Mouse (Mus musculus) testis, adult 2 months (tissue): ENCODE measurements at regions not wholly inside any gene's neighbourhood (a gene's known extent, or its start where the extent isn't known, plus 50 kb on each side); places are given as distances from the start of the nearest gene placed in this dataset.
A peak's percentile ranks its signal among the peaks of the same experiment; 100 is the strongest.

Source experiments
- H3K27ac ChIP-seq: fragments of 200-500 bp; 2 replicates; pipeline ENCODE4 v1.5.1; 2012; ENCODE audit warnings: low read depth, low read length; ENCODE audit not compliant: control insufficient read depth, insufficient read depth
- H3K27me3 ChIP-seq: fragments of 200-500 bp; 2 replicates; pipeline ENCODE4 v1.6.1; 2012; ENCODE audit warnings: mild to moderate bottlenecking, low read length, moderate library complexity; ENCODE audit not compliant: control insufficient read depth, insufficient read depth
- H3K36me3 ChIP-seq: fragments of 200-500 bp; 2 replicates; pipeline ENCODE4 v1.6.1; 2012; ENCODE audit warnings: mild to moderate bottlenecking, low read length; ENCODE audit not compliant: control insufficient read depth, insufficient read depth
- H3K4me1 ChIP-seq: fragments of 200-500 bp; 2 replicates; pipeline ENCODE4 v1.6.1; 2012; ENCODE audit warnings: low read length; ENCODE audit not compliant: control insufficient read depth, insufficient read depth
- H3K4me3 ChIP-seq: fragments of 200-500 bp; 2 replicates; pipeline ENCODE4 v1.5.1; 2012; ENCODE audit warnings: low read depth, mild to moderate bottlenecking, low read length, moderate library complexity, mixed read lengths; ENCODE audit not compliant: control insufficient read depth
- CTCF ChIP-seq: fragments of 200-500 bp; IDR thresholded peaks from 2 replicates; pipeline ENCODE4 v1.5.1; 2012; ENCODE audit warnings: low read depth, mild to moderate bottlenecking, inconsistent platforms, low read length, moderate library complexity; ENCODE audit not compliant: control insufficient read depth, insufficient read depth, insufficient replicate concordance
- POLR2A ChIP-seq: fragments of 200-500 bp; IDR thresholded peaks from 2 replicates; pipeline ENCODE4 v1.6.1; 2012; ENCODE audit warnings: low read depth, mild to moderate bottlenecking, inconsistent platforms, low read length, moderate library complexity; ENCODE audit not compliant: control insufficient read depth

DNA sequence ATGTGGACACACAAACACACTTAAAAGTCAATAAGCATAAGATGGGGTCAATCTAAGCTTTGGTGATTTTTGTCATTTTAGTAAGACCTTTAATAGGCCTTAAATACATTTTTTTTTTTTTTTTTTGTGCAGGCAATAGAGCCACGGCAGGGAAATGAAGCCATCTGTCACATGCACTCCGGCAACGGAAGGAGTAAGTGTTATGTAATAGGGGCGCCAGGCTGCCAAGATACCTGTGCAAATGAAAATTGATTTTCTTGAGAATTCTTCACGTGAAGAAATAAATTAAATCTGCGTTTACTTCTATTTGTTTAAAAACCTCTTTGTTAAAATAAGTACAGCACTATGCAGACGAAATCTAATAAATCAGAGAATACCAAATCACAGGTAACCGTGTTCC, 54.6 kb upstream of the Card11 start:
- no peak for TF ChIP-seq CTCF
- TF ChIP-seq POLR2A, result no peak
- Histone ChIP-seq H3K27ac (no peak overlapping the region), H3K27me3 (no peaks in the 10 kb centered on the region), H3K4me1 (no peaks in the 10 kb centered on the region), H3K4me3 (no peak overlapping the region), H3K36me3 (no peaks in the 10 kb centered on the region)

DNA sequence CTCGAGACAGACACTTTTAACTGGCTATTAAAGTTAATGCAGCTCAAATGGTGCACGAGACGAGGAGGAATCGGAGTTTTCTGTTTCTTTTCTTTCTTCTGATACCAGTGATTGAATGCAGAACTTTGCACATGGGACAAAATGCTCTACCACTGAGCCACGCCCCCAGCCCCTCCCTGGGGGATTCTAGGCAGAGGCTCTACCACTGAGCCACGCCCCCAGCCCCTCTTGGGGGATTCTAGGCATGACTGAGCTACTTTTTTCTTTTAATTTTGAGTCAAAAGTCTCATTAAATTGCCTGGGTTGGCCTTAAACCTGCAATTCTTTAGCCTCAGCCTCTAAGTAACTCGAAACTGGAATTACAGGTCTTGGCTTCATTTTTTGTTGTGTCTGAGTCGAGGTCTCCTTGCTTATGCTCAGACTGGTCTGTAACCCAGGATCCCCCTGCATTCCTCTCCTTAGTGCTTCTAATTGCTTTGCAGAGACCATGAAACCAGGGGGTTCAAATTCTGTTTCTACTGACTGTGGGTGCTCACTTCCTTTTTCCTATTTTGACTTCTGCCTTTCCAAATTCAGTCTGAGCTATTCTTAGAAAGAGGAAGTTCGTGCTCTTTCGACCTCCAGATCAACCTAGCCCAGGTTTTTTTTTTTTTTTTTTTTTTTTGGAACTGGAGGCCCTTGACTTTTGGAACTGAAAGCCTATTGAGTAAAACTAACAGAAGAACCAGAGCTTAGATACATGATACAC, 55.4 kb upstream of the Card11 start:
- H3K4me3 ChIP-seq, result no peak overlapping the region
- H3K36me3 ChIP-seq, result no peaks in the 10 kb centered on the region
- H3K27me3 ChIP-seq, result no peaks in the 10 kb centered on the region
- no peaks in the 10 kb centered on the region for H3K4me1 ChIP-seq
- no peak overlapping the region for H3K27ac ChIP-seq
- TF ChIP-seq POLR2A, result no peak
- no peak for TF ChIP-seq CTCF

DNA sequence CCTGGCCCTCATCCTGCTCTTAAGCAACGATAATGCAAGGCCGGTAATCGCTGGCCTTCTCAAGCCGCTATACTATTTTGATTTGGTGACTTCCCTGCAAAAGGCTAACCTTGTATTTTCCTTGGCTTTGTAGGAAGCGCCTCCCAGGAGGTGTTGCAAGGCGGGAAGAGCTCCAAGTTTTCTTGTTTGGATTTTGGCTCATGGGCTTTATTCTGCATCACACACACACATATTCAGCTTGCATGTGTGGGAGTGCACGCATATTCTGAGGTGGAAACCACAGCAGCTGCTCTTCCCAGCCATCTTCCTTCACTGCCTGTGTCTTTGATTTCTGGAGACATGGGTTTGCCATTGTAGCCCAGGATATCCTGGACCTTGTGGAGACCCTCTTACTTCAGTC, 57.8 kb upstream of the Card11 start:
- Histone ChIP-seq H3K27ac (no peak overlapping the region), H3K4me1 (no peaks in the 10 kb centered on the region), H3K27me3 (no peaks in the 10 kb centered on the region), H3K4me3 (no peak overlapping the region), H3K36me3 (no peaks in the 10 kb centered on the region)
- TF ChIP-seq POLR2A, result no peak
- TF ChIP-seq CTCF, result no peak

DNA sequence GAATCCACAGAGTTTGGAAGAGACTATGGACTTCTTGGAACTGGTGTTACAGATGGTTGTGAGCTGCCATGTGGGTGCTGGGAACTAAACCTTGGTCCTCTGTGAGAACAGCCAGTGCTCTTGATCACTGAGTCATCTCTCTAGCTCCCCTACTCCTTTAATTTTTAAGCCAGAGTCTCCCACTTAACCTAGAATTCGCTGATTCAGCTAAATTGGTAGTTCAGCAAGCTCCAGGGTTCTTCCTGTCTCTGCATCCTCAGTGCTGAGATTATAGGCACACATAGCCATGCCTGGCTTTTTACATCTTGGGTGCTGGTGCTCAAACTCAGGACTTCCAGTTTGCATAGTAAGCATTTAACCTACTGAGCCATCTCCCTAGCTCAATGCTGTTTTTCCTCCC, 58.5 kb upstream of the Card11 start:
- no peaks in the 10 kb centered on the region for H3K36me3 ChIP-seq
- no peaks in the 10 kb centered on the region for H3K4me1 ChIP-seq
- H3K27ac ChIP-seq, result no peak overlapping the region
- H3K4me3 ChIP-seq, result no peak overlapping the region
- TF ChIP-seq CTCF, result no peak
- TF ChIP-seq POLR2A, result no peak
- H3K27me3 ChIP-seq, result no peaks in the 10 kb centered on the region

DNA sequence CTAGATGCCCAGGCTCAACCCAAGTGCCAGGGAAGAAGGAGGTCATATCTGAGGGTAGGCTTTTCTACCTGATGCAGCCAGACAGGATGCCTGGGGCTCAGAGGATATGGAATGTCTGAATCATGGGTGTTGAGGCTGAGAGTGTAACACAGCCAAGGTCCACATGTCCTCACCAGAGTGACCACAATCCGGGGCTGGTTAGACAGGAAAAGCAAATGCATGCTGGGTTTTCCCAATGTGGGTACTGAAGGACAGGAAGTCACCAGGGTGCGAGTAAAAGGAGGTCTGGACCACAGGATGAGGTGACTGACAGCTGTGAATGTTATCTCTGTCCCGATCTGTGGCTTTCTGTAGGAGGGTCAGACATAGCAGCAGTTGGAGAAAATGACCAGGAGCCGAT, 61.8 kb upstream of the Card11 start:
- H3K36me3 ChIP-seq, result no peaks in the 10 kb centered on the region

DNA sequence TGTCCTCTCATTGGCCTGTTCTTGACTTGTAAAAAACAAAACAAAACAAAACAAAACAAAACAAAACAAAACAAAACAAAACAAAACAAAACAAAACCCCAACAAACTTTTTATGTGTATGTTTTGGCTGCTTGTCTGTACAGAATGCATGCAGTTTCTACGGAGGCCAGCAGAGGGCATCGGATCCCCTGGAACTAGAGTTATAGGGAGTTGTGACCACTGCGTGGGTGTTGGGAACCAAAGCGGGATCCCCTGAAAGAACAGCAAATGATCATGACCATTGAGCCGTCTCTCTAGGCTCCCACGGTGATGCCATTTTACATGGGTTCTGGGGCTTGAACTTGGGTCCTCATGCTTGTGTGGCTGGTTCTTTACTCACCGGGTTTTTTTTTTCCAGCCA, 67.2 kb upstream of the Card11 start:
- TF ChIP-seq CTCF (peak; percentile 39; the same call in 1 of the 2 replicates), POLR2A (no peak)
- H3K27ac ChIP-seq, result no peak overlapping the region
- H3K36me3 ChIP-seq, result no peaks in the 10 kb centered on the region
- no peak overlapping the region for H3K4me3 ChIP-seq
- no peaks in the 10 kb centered on the region for H3K4me1 ChIP-seq
- H3K27me3 ChIP-seq, result no peaks in the 10 kb centered on the region

More for the DNA sequence above, 61.8 kb upstream of the Card11 start:
- Histone ChIP-seq H3K4me3 (no peak overlapping the region), H3K4me1 (no peaks in the 10 kb centered on the region), H3K27me3 (no peaks in the 10 kb centered on the region), H3K27ac (no peak overlapping the region)
- TF ChIP-seq CTCF (no peak), POLR2A (no peak)

DNA sequence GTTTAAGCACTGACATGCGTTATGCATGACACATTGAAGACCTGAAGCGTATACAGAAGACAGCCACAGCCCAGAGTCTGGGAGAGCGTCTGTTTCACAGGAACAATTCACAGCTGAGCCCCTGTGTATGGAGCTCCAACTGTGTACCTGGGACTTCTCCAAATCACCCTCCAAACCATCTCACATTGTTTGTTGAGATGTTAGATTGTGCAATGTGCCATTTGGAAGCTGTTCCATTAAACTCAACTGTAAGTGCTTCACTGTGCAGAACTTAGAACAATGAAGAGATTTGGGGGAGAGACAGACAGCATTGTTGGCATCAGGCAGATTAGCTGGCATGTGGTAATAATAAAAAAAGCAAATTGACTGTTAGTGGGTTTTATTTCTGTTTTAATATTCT, 74.1 kb upstream of the Card11 start:
- Histone ChIP-seq H3K27ac (no peak overlapping the region), H3K4me1 (peaks cover 6% of the 10 kb centered on the region), H3K36me3 (no peaks in the 10 kb centered on the region), H3K27me3 (no peaks in the 10 kb centered on the region), H3K4me3 (no peak overlapping the region)
- no peak for TF ChIP-seq CTCF
- TF ChIP-seq POLR2A, result no peak
